Mouse (Mus musculus) gonadal fat pad, adult 2 months (tissue): ENCODE results near the gene Pla2g2c. TPM values are rescaled to one million over a fixed set of nuclear protein-coding genes. Genes with fewer than 3 reads are reported as not detected.

Experiments
- polyA plus RNA-seq: library from polyadenylated mRNA; depleted of rRNA; stranded (reverse); fragments of >200 nt; gene quantifications from 2 replicates; pipeline ENCODE4 v1.2.3, GENCODE M21; 2012; rRNA removed

Pla2g2c gene
- polyA plus RNA-seq, 1 experiment: 0.63 TPM

Other genes starting within 250 kb of the Pla2g2c start
- gene Vwa5b1, start 88.9 kb upstream of the Pla2g2c start, polyA plus RNA-seq: 0.04 and 0.25 TPM in 2 replicates
- 5.3 and 8.6 TPM in 2 replicates for gene Ubxn10, start 12.4 kb downstream of the Pla2g2c start, polyA plus RNA-seq
- gene Pla2g2f, start 32.8 kb downstream of the Pla2g2c start, polyA plus RNA-seq: not detected in 2 replicates
- gene Pla2g2d, start 50.9 kb downstream of the Pla2g2c start, polyA plus RNA-seq: 5.6 and 9.2 TPM in 2 replicates
- gene Pla2g5, start 138.7 kb downstream of the Pla2g2c start, polyA plus RNA-seq: 23.8 and 37.2 TPM in 2 replicates
- not detected in 2 replicates for gene Gm13030, start 149.2 kb downstream of the Pla2g2c start, polyA plus RNA-seq
- 6.9 and 15.8 TPM in 2 replicates for gene Pla2g2e, start 153.2 kb downstream of the Pla2g2c start, polyA plus RNA-seq
- gene Otud3, start 189.2 kb downstream of the Pla2g2c start, polyA plus RNA-seq: 7.6 and 9.4 TPM in 2 replicates
- gene Rnf186, start 242.3 kb downstream of the Pla2g2c start, polyA plus RNA-seq: 96.1 and 101 TPM in 2 replicates
- gene Tmco4, start 248.1 kb downstream of the Pla2g2c start, polyA plus RNA-seq: 20.7 and 21.5 TPM in 2 replicates